Mouse (Mus musculus) left cerebral cortex, postnatal 25 days (tissue): ENCODE data around the gene Top2b. TPM values are rescaled to one million over a fixed set of nuclear protein-coding genes. Genes with fewer than 3 reads are reported as not detected.

Experiments
- DNase-seq, 2 experiments: peaks; one replicate each; pipeline ENCODE4 v3.0.0; 2022; ENCODE audit warnings: low spot score in 2 of 2, mixed read lengths in 1 of 2
- intact Hi-C: fragments of 180-260 bp; cut with DNase I; formaldehyde crosslinking; loops from one replicate; pipeline ENCODE4 v1.15.1; 2025
- total RNA-seq, 2 experiments: library from RNA; stranded (reverse); gene quantifications; 2 replicates each; pipeline ENCODE4 v1.2.3; 2021

The Top2b gene
- total RNA-seq: 100 to 1,000 TPM; 105 to 110 TPM

- intact Hi-C loops: loop anchor here (1.0 to 5.0 kb wide), 2 partner anchors 68 to 116 kb away; partner anchors contain the start of genes Ngly1 and Oxsm
- DNase-seq: peak; percentile 98 to 99
Measured at GRCm38 (mm10) chr14:16364878-16365337, at the start of gene Top2b. Gene Top2b (plus strand): TSS chr14:16365179.

DNA sequence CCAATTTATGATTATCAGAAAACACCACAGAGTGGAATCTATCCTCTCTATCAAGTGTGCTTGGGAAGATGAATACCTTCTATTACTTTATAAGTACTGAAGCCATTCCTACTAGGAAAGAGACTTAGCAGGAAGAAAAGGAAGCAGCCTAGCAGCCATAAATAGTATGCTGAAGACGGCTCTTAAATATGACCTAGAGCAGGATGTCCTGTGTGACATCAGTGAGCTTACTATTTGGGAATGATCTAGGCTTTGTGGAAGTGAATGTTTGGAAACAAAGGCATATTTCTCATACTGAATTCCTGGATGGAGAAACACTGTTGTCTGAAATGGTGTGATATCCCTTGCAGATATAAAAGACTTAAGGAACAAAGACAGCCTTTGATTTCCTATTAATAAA, 48.3 kb upstream of the Top2b start:
- intact Hi-C loops: no loop called here
- DNase-seq: no peak

- intact Hi-C loops: no loop called here
- no peak for DNase-seq
Measured at GRCm38 (mm10) chr14:16319818-16320217, 45.2 kb upstream of the Top2b start.

DNA sequence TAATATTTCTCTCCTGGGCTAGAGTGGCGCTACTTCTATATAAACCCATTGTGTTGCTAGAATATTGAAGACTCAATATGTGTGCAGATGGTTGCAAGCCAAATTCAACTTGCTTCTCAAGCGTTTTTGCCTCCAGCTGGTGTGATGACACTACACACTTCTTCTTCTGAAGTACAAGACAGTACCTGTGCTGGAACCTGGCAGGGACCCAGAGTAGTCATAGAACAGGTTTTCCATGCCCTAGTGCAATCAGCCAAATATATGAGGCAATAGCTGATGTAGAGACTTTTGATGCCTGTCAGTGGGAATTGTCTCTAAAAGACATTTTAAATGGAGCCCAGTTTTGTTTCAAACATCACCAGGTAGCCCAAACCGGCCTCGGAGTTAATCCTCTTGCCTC, 40.6 kb upstream of the Top2b start:
- intact Hi-C loops: no loop called here
- DNase-seq: no peak

GRCm38 (mm10) chr14:16325208-16325607, 39.8 kb upstream of the Top2b start:
- intact Hi-C loops: no loop called here
- DNase-seq: no peak

GRCm38 (mm10) chr14:16328531-16328930, 36.4 kb upstream of the Top2b start:
- peak in 1 of 2 experiments; percentile 12 for DNase-seq
- intact Hi-C loops: no loop called here

DNA sequence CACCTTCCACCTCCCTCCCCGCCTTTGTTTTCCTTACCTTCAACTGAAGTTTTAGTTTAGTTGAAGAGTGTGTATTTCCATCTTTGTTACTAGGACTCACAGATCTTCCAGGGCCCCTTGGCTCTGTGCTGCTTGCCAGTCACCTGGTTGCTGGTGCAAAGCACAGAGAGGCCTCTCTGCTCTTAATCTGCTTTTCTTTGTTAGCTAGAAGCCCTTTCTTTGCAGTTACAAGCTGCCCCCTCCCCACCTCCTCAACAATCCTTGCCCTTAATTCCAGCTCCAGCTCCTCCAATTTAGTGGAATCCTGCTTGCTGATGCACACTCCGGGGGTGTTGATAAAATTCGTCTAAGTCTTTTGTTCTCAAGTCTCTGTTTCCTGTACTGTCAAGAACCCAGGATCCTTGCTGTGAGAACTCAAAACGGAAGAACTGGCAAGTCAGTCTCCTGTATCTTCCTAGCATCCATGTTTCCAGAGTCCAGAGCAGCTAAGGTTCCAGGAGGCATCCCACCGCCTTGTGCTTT, 36.0 kb upstream of the Top2b start:
- intact Hi-C loops: no loop called here
- DNase-seq: no peak

GRCm38 (mm10) chr14:16329756-16330155, 35.2 kb upstream of the Top2b start:
- intact Hi-C loops: no loop called here

DNA sequence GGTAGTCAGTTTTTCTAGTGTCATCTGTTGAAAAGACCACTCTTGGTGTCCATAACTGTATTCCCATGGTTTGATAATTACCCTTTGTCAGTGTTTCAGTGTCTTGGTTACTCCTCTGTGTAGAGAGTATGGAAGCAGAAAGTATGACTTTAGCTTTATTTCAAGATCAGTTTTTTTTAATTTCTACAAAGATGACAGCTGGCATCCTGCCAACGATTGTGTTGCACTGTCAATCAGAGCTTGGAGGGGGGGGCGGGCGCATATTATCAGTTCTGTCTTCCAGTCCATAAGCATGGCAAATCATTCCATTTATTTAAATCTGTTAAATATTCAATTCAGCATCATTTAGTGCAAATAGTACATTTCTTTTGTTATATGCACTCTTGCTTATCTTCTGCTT, 30.7 kb upstream of the Top2b start:
- intact Hi-C loops: no loop called here

More at GRCm38 (mm10) chr14:16329756-16330155, 35.2 kb upstream of the Top2b start:
- no peak for DNase-seq

DNA sequence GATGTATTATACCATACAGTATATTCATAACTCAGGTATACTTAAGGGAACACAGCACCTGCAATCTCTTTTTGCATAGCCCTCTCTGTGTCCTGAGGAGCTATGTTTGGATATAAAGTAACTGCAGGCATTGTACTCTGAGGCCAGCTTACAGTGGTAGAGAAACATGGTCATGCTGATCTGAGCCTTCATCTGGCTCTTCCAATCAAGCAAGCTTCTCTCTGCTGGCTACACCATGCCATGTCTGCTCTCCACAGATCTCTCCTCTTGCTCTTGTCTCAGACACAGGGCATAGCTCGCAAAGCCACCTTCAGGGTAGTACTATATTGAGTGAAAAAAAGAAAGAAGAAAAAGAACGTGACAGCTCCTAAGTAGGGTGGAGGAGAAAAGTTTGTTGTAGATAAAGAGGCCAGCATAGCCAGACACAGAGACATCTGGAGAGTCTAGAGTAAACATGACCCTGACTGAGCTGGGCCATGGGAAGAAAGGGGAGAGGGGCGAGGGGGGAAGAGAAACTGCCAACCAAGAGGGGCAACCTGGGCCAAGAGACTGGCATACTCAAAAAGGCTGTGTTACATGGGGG, 29.1 kb upstream of the Top2b start:
- intact Hi-C loops: no loop called here
- no peak for DNase-seq

More for the DNA sequence above, 30.7 kb upstream of the Top2b start:
- DNase-seq: no peak

DNA sequence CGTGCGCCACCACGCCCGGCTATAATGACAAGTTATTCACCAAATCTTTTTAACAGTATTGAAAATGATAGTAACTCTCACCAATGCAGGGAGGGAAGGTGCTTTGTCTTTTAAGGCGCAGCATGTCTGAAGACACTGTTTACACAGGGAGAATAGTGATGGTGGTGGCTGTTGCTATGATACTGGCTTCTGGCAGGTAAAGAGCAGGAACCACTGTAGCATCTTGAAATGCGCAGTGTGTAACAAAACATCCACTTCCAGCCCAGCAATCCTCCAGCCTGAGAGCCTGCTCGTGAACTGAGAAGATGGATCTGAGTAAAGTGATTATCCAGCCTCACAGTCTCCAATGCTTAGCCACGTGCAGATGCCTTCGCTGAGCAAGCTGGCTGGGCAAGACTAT, 17.5 kb upstream of the Top2b start:
- intact Hi-C loops: no loop called here
- no peak for DNase-seq

GRCm38 (mm10) chr14:16359704-16360103, 5.3 kb upstream of the Top2b start:
- no peak for DNase-seq
- intact Hi-C loops: no loop called here

DNA sequence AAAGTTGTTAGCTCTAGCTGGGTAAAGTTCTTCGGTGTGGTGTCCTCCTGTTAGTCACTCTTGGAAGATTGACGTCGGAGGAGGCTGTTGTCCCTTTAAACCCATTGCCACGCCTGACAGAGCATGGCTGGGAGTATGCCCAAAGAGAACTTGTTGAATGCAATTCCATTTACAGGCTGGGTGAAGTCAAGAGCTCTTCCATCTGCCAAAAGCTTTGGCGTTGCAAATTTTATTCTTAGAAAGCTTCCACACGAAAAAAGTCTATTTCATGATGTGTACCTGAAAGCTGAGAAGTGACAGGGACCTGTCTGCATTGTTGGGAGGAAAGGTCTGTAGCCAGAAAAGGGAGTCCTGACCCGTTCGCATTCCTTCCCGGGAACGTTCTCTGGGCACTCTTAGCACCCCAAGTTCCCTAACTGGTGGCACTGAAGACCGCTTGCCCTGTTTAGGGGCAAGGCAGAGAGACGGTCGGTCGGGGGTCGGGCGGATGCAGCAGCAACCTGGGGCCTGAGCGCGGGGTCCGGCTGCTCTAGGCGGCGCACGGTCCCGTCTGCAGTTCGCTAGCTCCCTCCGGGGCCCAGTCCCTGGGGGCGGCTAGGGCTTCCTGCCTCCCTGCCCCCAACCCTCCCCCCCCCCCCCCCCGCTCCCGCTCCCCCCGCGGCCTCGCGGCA, 683 bp upstream of the Top2b start:
- peak; percentile 20 to 70 for DNase-seq
- intact Hi-C loops: no loop called here

DNA sequence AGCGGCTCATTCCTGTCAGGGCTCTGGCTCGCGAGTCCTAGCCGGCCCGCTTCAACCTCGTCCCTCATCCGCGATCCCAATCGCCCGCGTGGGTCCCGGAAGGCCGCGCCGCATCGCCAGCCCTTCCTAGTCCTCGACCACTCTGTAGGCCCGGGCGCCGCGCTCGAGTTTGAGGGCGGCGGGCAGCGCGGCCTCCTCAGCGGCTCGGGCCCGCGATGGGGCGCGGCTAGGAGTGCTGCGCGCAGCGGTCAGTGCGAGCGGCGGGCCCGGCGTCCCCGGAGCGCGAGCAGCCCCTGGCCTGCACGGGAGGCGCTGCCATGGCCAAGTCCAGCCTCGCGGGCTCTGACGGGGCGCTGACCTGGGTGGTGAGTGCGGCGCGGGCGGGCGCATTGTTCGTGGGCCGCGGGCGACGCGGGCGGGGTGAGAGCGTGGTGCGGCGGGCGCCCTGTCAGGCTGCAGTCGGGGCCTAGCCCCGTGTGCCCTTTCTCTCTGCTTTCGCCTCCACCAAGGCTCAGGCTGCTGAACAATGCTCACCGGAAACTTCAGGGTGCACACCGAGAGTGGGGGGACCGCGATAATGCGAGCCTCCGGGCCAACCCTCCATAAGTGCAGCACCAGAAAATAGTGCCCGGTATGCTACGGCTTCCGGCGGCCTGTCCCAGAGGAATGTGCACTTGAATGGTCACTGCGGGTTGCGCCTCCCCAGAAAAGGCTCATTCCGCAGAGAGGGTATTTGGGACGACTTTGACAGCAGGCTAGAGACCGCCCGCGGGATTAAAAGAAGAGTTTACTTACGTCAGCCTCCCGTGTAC, 589 bp downstream of the Top2b start:
- intact Hi-C loops: loop anchor here (1.0 to 5.0 kb wide), 2 partner anchors 68 to 116 kb away; partner anchors contain the start of genes Ngly1 and Oxsm
- DNase-seq: peak; percentile 47 to 63

GRCm38 (mm10) chr14:16366174-16366889, 1.4 kb downstream of the Top2b start:
- DNase-seq: peak in 1 of 2 experiments; percentile 24
- intact Hi-C loops: loop anchor here (5.0 kb wide), 1 partner anchor 69 kb away; no protein-coding TSS in a partner anchor

GRCm38 (mm10) chr14:16366986-16367385, 2.0 kb downstream of the Top2b start:
- no peak for DNase-seq
- intact Hi-C loops: loop anchor here (5.0 kb wide), 1 partner anchor 70 kb away; no protein-coding TSS in a partner anchor

DNA sequence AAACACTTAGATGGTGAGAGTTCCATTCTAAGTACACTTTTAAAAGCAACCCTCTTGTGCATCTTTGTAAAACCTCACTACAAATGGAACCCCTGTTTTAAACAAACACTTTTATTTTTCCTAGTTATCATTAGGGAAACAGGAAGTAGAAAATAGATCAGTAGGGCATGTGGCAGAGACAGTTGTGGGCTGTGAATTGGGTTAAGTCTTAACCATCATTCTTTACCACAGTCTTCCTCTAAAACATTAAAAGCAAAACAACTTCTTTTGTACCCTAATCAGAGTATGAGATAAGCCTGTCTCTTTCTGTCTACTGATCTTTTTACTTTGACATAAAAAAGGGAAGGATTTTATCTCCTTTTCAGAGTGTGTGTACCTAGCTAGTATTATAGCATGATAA, 7.8 kb downstream of the Top2b start:
- intact Hi-C loops: no loop called here
- DNase-seq: no peak

DNA sequence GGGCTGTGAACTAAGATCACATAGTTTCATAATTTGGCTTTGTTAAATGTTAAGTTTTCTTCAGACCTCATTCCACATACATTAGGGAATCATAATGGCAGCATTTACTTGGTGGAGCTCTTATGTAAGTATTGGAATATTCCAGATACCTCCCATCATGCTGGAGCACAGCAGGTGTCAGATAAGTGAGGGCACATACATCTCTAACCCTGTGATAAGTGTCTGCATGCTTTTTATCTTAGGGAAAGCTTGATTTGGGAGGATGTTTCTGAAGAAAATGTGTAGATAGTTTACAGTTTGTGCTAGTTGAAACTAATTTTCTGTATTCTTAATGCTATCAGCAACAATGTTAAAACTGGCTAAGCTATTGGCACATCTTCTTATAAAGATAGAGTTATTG, 8.2 kb downstream of the Top2b start:
- no peak for DNase-seq
- intact Hi-C loops: no loop called here

DNA sequence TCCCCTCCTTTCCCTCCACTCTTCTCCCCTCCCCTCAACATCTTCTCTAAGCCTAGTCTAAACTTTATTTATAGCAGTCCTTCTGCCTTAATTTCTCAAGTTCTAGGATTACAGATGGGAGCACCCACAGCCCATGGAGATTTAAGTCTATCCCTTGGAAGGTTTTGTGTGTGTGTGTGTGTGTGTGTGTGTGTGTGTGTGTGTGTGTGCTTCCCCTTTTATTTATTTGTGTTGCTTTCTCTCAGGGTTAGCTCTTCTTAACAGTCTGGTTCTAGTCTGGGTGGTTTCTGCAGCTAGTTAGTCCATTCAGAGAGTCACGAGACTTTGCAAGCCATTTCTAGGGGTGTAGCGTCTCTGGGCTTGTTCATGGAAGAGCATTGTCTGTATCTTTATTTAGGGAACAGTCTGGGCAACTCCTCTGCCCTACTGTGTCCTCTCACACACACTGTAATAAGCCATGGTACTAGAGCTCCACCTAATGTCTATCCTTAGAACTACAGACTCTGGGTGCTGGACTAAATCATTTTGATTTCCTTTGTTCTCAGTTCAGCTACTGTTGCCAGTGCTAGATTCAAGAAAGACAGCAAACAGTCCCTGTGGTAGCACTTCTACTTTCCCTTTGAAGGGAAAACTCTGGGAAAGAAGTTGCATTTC, 15.1 kb downstream of the Top2b start:
- intact Hi-C loops: loop anchor here (10.0 kb wide), 1 partner anchor 1025 kb away; no protein-coding TSS in a partner anchor
- peak; percentile 61 to 86 for DNase-seq
